Mouse (Mus musculus) mammary gland, adult 2 months (tissue): ENCODE results near the gene Ypel4. TPM values are rescaled to one million over a fixed set of nuclear protein-coding genes. Genes with fewer than 3 reads are reported as not detected.

ENCODE experiments used
- polyA plus RNA-seq: library from polyadenylated mRNA; depleted of rRNA; stranded (reverse); fragments of >200 nt; gene quantifications from 2 replicates; pipeline ENCODE4 v1.2.3, GENCODE M21; 2012; ENCODE audit warnings: low replicate concordance; rRNA removed

The Ypel4 gene
- polyA plus RNA-seq = 9.9 and 12.8 TPM in 2 replicates

GRCm38 (mm10) chr2:84733579-84734300, at the start of gene Ypel4:
TSS of gene Ypel4 (plus strand) at chr2:84734058.

GRCm38 (mm10) chr2:84714811-84715561, 18.9 kb upstream of the Ypel4 start, which contains the start of gene Zdhhc5:
TSS of gene Zdhhc5 (minus strand) at chr2:84715180.

GRCm38 (mm10) chr2:84727172-84727858, 6.5 kb upstream of the Ypel4 start, which contains the start of gene Clp1:
TSS of gene Clp1 (minus strand) at chr2:84727350.

GRCm38 (mm10) chr2:84743561-84743960, 9.7 kb downstream of the Ypel4 start, which contains the start of gene Gm19426:
TSS of gene Gm19426 (minus strand) at chr2:84743655.

GRCm38 (mm10) chr2:84775241-84775640, 41.4 kb downstream of the Ypel4 start, which contains the start of gene Serping1:
TSS of gene Serping1 (minus strand) at chr2:84775444.

Other genes starting within 250 kb of the Ypel4 start
- gene Ctnnd1, start 83.3 kb upstream of the Ypel4 start, polyA plus RNA-seq = 27.4 and 52.9 TPM in 2 replicates
- not detected in 2 replicates for gene Btbd18, start 75.0 kb upstream of the Ypel4 start, polyA plus RNA-seq
- gene Selenoh, start 63.3 kb upstream of the Ypel4 start, polyA plus RNA-seq = 29.8 and 68.7 TPM in 2 replicates
- not detected in 2 replicates for gene Gm28635, start 56.0 kb upstream of the Ypel4 start, polyA plus RNA-seq
- gene Med19, start 55.7 kb upstream of the Ypel4 start, polyA plus RNA-seq = 8.2 and 8.9 TPM in 2 replicates
- 50.7 and 78.8 TPM in 2 replicates for gene Tmx2, start 54.9 kb upstream of the Ypel4 start, polyA plus RNA-seq
- gene Zdhhc5, start 18.9 kb upstream of the Ypel4 start, polyA plus RNA-seq = 40.8 and 51.4 TPM in 2 replicates
- gene Clp1, start 6.7 kb upstream of the Ypel4 start, polyA plus RNA-seq = 8.7 and 13.1 TPM in 2 replicates
- 2.1 and 3.1 TPM in 2 replicates for gene Gm19426, start 9.6 kb downstream of the Ypel4 start, polyA plus RNA-seq
- 611 and 890 TPM in 2 replicates for gene Serping1, start 41.4 kb downstream of the Ypel4 start, polyA plus RNA-seq
- gene Ube2l6, start 64.8 kb downstream of the Ypel4 start, polyA plus RNA-seq = 26.8 and 39.4 TPM in 2 replicates
- gene Smtnl1, start 88.6 kb downstream of the Ypel4 start, polyA plus RNA-seq = 8.6 TPM in 1 of 2 replicates, not detected in the other
- 22.0 and 45.6 TPM in 2 replicates for gene Timm10, start 92.9 kb downstream of the Ypel4 start, polyA plus RNA-seq
- gene Slc43a1, start 104.8 kb downstream of the Ypel4 start, polyA plus RNA-seq = 51.6 and 66.7 TPM in 2 replicates
- 11.3 and 38.0 TPM in 2 replicates for gene Rtn4rl2, start 152.7 kb downstream of the Ypel4 start, polyA plus RNA-seq
- gene Slc43a3, start 202.5 kb downstream of the Ypel4 start, polyA plus RNA-seq = 51.9 and 120 TPM in 2 replicates
- gene Prg2, start 246.4 kb downstream of the Ypel4 start, polyA plus RNA-seq = 0.33 and 0.89 TPM in 2 replicates